Mouse (Mus musculus) embryonic facial prominence, embryonic 11.5 days (tissue): ENCODE data around the gene Ola1. TPM values are rescaled to one million over a fixed set of nuclear protein-coding genes. Genes with fewer than 3 reads are reported as not detected.

Source experiments
- ATAC-seq: fragments of 200-750 bp; cut with Nextera tagmentation; replicated peaks from 2 replicates; pipeline ENCODE4 v1.8.0; 2017; ENCODE audit warnings: low read depth; ENCODE audit not compliant: insufficient number of reproducible peaks, low FRiP score, low TSS enrichment
- DNase-seq: peaks from one replicate; pipeline ENCODE4 v3.0.0-alpha.2; 2015; ENCODE audit warnings: low spot score
- H3K27ac ChIP-seq: fragments of 300-500 bp; sonication (generic); replicated peaks from 2 replicates; pipeline ENCODE4 v1.5.1; 2014; ENCODE audit warnings: mild to moderate bottlenecking, low read depth, low read length, control low read depth
- H3K27me3 ChIP-seq: fragments of 300-500 bp; sonication (generic); 2 replicates; pipeline ENCODE4 v1.6.1; 2014; ENCODE audit warnings: mild to moderate bottlenecking, low read length, moderate library complexity, mixed read lengths; ENCODE audit not compliant: control insufficient read depth, insufficient read depth
- H3K36me3 ChIP-seq: fragments of 300-500 bp; sonication (generic); replicated peaks from 2 replicates; pipeline ENCODE4 v1.6.1; 2014; ENCODE audit warnings: low read depth, mild to moderate bottlenecking, low read length, moderate library complexity, mixed read lengths; ENCODE audit not compliant: control insufficient read depth, insufficient read depth
- H3K4me1 ChIP-seq: fragments of 300-500 bp; sonication (generic); 2 replicates; pipeline ENCODE4 v1.6.1; 2014; ENCODE audit warnings: low read length, mixed read lengths; ENCODE audit not compliant: control insufficient read depth, insufficient read depth
- H3K4me2 ChIP-seq: fragments of 300-500 bp; sonication (generic); 2 replicates; pipeline ENCODE4 v1.6.1; 2014; ENCODE audit warnings: low read depth, mild to moderate bottlenecking, control low read depth, low read length, moderate library complexity
- H3K4me3 ChIP-seq: fragments of 300-500 bp; sonication (generic); 2 replicates; pipeline ENCODE4 v1.5.1; 2014; ENCODE audit warnings: low read depth, low read length, control low read depth
- H3K9ac ChIP-seq: fragments of 300-500 bp; sonication (generic); replicated peaks from 2 replicates; pipeline ENCODE4 v1.6.1; 2014; ENCODE audit warnings: mild to moderate bottlenecking, control low read depth, low read length
- H3K9me3 ChIP-seq: fragments of 300-500 bp; sonication (generic); replicated peaks from 2 replicates; pipeline ENCODE4 v1.6.1; 2016; ENCODE audit warnings: mild to moderate bottlenecking, low read length, inconsistent platforms, mixed read lengths; ENCODE audit not compliant: control insufficient read depth
- WGBS: fragments of 180-500 bp; shearing (Covaris S2); extraction: QIAGEN DNeasy Blood & Tissue Kit; methylation state at CpG from one replicate; pipeline ENCODE4 v1.1.7; 2014; 5-methylcytosine and 5-hydroxymethylcytosine counted together
- polyA plus RNA-seq: library from polyadenylated mRNA; unstranded; fragments of >200 nt; fragmentation: Nextera tagmentation; extraction: Ambion mirVana; gene quantifications from 2 replicates; pipeline ENCODE4 v1.2.1, GENCODE M21; 2014

Gene Ola1
- polyA plus RNA-seq, result 107 and 117 TPM in 2 replicates

- Histone ChIP-seq H3K4me3 (no peak within 1 kb of the TSS), H3K36me3 (no peaks in the 10 kb centered on the region), H3K9ac (no peak within 1 kb of the TSS), H3K27me3 (no peaks in the 10 kb centered on the region), H3K27ac (no peak within 1 kb of the TSS), H3K4me1 (no peaks in the 10 kb centered on the region), H3K9me3 (no peaks in the 10 kb centered on the region), H3K4me2 (no peak within 1 kb of the TSS)
- DNase-seq (no peak), ATAC-seq (no peak)
- WGBS, result 87% methylated on average over 5 of the region's 5 CpGs
Observed at GRCm38 (mm10) chr2:73218913-73219312, at the start of gene Ola1. TSS of gene Ola1 (minus strand) at chr2:73218924.

GRCm38 (mm10) chr2:73268281-73268680 is 49.6 kb upstream of the Ola1 start:
- Histone ChIP-seq H3K4me1 (peaks cover 7% of the 10 kb centered on the region; the same call in 1 of the 2 replicates), H3K9ac (no peak overlapping the region), H3K27me3 (peaks cover 67% of the 10 kb centered on the region), H3K9me3 (no peaks in the 10 kb centered on the region), H3K27ac (no peak overlapping the region), H3K36me3 (no peaks in the 10 kb centered on the region), H3K4me2 (no peak overlapping the region), H3K4me3 (no peak overlapping the region)
- under 1% methylated on average over 12 of the region's 12 CpGs for WGBS
- peak; percentile 26 for DNase-seq
- no peak for ATAC-seq

DNA sequence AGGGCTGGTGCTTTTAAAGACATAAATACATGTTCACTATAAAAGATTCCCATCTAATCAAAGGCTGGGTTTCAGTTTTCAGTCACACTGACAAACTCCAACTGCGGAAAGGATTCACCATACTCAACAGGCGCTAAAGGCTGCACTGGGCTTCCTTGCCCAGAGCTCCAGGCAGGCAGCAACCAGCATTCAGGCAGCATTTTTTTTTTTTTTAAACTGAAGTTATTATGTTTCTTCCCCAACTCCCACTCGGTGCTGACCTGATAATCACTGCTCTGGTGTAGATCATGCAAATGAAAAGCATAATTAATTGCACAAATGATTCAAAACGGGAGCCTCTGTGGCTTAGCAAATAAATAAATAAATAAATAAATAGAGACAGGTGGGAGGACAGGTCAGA is 49.1 kb upstream of the Ola1 start:
- WGBS, result under 1% methylated on average over 4 of the region's 4 CpGs
- Histone ChIP-seq H3K36me3 (no peaks in the 10 kb centered on the region), H3K9me3 (no peaks in the 10 kb centered on the region), H3K9ac (no peak overlapping the region), H3K4me3 (no peak overlapping the region), H3K4me2 (no peak overlapping the region), H3K4me1 (peaks cover 3% of the 10 kb centered on the region; the same call in 1 of the 2 replicates), H3K27ac (no peak overlapping the region), H3K27me3 (peaks cover 67% of the 10 kb centered on the region)
- ATAC-seq (no peak), DNase-seq (peak; percentile 15)

DNA sequence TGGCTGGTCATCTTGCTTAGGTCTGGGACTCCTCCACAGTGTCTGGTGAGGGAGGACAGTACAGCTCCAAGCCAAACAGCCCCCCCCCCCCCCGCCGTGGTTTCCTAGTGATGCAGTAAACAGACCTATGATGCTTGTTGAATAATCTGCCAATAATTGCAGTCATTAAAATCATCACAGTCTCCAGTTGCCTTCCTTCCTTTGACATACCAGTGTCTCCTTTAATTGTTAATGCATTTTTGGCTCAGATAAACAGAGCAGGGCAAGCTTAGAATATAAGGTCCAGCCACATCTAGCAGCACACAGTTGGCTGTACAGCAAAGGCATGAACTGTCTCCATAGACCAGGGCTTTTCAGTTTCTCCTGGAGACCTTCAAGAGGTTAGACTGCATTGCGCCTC is 48.5 kb upstream of the Ola1 start:
- ATAC-seq (no peak), DNase-seq (no peak)
- peaks cover 2% of the 10 kb centered on the region; the same call in 1 of the 2 replicates for H3K4me1 ChIP-seq
- H3K9ac ChIP-seq, result no peak overlapping the region
- H3K4me3 ChIP-seq, result no peak overlapping the region
- peaks cover 65% of the 10 kb centered on the region for H3K27me3 ChIP-seq
- H3K36me3 ChIP-seq, result no peaks in the 10 kb centered on the region
- 11% methylated on average over 3 of the region's 3 CpGs for WGBS
- H3K27ac ChIP-seq, result no peak overlapping the region
- H3K4me2 ChIP-seq, result no peak overlapping the region
- H3K9me3 ChIP-seq, result no peaks in the 10 kb centered on the region

DNA sequence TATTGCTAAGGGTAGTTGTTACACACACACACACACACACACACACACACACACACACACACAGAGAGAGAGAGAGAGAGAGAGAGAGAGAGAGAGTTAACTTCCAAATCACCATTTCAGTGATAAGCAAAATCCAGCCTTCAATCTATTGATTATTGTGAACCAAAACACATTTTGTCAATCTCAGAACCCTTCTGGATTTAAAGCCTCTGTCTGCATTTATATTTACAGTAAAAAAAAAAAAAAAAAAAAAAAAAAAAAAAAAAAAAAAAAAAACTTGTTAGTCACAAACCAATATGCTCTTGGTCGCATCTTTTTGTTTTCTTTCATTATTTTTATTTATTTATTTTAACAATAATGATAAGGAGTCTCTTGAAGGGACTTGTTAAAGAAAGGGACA is 47.9 kb upstream of the Ola1 start:
- Histone ChIP-seq H3K27me3 (peaks cover 63% of the 10 kb centered on the region), H3K36me3 (no peaks in the 10 kb centered on the region), H3K4me2 (no peak overlapping the region), H3K4me3 (no peak overlapping the region), H3K9ac (no peak overlapping the region), H3K9me3 (no peaks in the 10 kb centered on the region), H3K27ac (no peak overlapping the region), H3K4me1 (peaks cover 2% of the 10 kb centered on the region; the same call in 1 of the 2 replicates)
- 32% methylated on average over 1 of the region's 1 CpGs for WGBS
- DNase-seq (no peak), ATAC-seq (no peak)

DNA sequence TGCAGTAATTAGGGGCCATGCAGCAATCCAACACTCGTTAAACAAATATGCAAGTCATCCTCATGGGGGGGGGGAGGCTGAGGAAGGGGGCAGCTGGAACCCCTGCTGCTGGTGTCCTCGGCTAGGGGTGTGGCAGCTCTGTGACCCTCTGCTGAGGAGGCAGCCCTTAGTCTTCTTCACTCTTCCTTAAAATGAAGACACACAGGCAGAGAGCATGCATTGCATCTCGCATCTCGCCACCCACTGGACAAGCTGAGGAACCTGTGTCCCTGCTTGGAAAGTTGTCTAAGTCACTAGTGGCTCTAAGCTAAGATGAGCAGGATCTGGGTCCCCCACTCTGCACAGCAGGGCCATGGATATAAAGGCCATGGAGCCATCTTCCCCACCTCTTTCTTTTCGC is 47.3 kb upstream of the Ola1 start:
- Histone ChIP-seq H3K36me3 (no peaks in the 10 kb centered on the region), H3K4me1 (peaks cover 2% of the 10 kb centered on the region; the same call in 1 of the 2 replicates), H3K9ac (no peak overlapping the region), H3K4me2 (no peak overlapping the region), H3K27me3 (peaks cover 56% of the 10 kb centered on the region), H3K27ac (no peak overlapping the region), H3K9me3 (no peaks in the 10 kb centered on the region), H3K4me3 (no peak overlapping the region)
- 3% methylated on average over 5 of the region's 5 CpGs for WGBS
- DNase-seq (no peak), ATAC-seq (no peak)

DNA sequence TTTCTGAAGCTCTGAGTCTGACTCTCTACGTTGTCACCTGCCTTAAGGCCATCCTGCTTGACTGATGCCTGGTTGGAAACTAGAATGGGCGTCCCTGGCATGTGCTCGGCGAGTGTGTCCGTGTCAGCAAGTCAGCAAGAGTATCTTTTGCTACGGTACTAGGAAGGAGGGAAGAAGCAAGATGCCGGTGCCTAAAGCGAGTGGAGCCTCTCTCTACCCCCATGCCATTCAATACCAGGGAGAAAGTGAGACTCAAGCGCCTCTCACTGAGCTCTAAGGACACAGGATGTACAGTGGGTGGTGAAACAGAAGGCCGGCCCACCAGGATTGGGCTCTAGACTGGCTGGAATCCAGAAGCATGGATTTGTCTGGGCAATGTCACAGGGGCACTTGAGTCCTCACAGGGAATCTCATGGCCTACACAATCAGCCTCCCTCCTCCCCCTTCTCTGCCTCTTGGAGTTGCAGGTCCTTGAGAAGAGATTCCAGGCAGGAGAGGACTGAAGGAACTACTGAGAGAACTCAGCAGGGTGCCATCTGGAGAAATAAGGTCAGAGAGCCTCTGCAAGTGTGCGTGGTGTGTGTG is 46.0 kb upstream of the Ola1 start:
- H3K27me3 ChIP-seq, result peaks cover 46% of the 10 kb centered on the region
- peaks cover 2% of the 10 kb centered on the region; the same call in 1 of the 2 replicates for H3K4me1 ChIP-seq
- peak overlapping the region; percentile 84; the same call in 1 of the 2 replicates for H3K4me2 ChIP-seq
- peak overlapping the region; percentile 44; the same call in 1 of the 2 replicates for H3K4me3 ChIP-seq
- ATAC-seq, result no peak
- H3K9ac ChIP-seq, result no peak overlapping the region
- no peak overlapping the region for H3K27ac ChIP-seq
- 4% methylated on average over 11 of the region's 11 CpGs for WGBS
- no peaks in the 10 kb centered on the region for H3K36me3 ChIP-seq
- DNase-seq, result peak; percentile 14
- H3K9me3 ChIP-seq, result no peaks in the 10 kb centered on the region

DNA sequence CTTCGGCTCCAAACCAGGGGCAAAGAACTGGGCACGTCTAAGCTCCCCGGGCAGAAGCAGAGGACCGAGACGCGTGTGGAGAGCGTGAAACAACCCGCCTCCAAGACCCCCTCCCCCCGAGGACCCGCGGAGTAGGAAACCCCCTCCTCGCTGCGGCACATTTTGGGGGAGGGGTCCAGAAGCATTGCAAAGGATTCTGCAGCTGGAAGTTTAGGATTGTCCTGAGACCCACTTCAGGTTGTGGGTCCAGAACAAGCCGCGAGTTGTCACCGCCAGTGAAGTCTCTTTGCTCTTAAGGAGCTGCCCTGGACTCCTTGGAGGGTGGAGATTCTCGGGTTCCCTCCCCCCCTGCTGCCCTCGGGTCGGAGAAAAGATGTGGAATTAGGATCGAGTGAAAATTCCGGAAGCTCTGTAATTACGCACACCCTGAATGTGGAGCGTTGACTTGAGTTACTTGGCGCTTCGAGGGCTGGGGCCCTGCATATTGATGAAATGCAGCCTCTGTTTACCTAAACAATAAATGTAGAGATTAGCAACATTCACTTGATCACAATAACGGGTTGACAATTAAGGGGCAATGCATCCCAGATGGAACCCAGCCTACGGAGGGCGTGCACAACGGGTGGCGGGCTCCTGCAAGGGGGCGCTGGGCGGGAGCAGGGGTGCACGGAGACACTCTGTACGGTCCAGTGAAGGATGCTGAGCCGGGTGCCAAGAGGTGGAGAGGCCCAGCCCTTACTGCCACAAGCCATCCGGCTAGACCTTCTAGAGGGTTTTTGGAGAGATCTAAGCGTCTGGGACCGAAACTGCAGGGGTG is 45.3 kb upstream of the Ola1 start:
- H3K9me3 ChIP-seq, result no peaks in the 10 kb centered on the region
- peaks cover 2% of the 10 kb centered on the region; the same call in 1 of the 2 replicates for H3K4me1 ChIP-seq
- H3K4me3 ChIP-seq, result peak overlapping the region; percentile 44
- WGBS, result under 1% methylated on average over 38 of the region's 38 CpGs
- peak overlapping the region; percentile 84 for H3K4me2 ChIP-seq
- H3K27me3 ChIP-seq, result peaks cover 45% of the 10 kb centered on the region
- peak overlapping the region; percentile 48 for H3K9ac ChIP-seq
- no peak overlapping the region for H3K27ac ChIP-seq
- H3K36me3 ChIP-seq, result no peaks in the 10 kb centered on the region
- peak; percentile 74 for DNase-seq
- ATAC-seq, result no peak
